Comparison of ENCODE assay signal across 14 mouse cellular contexts in genomic region chr10:80816303-80816702, GRCm38 (mm10). TPM values are rescaled to one million over a fixed set of nuclear protein-coding genes. Genes with fewer than 3 reads are reported as not detected.
"Had no signal": no experiment of that assay in that cellular context is flagged by ENCODE, and none has a peak within 500 bp of the region (broad histone marks: within the 10 kb centered on the region; RNA-seq: fewer than 3 reads in every experiment).

No protein-coding gene starts in this region.

RNA-seq across cellular contexts. Expression of gene Jsrp1, which starts 3.0 kb away (rescaled TPM):
- total RNA-seq: heart, postnatal 14 days; hindbrain, postnatal 0 days had no signal
- polyA plus RNA-seq: inflammation-experienced regulatory T-cells, adult 6 months; large intestine, adult 2 months had no signal

RNA-seq across cellular contexts. Expression of gene Amh, which starts 11.3 kb away (rescaled TPM):
- polyA plus RNA-seq: heart, embryonic 13.5 days; hindbrain, embryonic 11.5 days; hindbrain, embryonic 12.5 days; hindbrain, embryonic 14.5 days; hindbrain, embryonic 16.5 days; hindbrain, postnatal 0 days; inflammation-experienced regulatory T-cells, adult 6 months; intestine, embryonic 14.5 days; intestine, embryonic 15.5 days; intestine, postnatal 0 days; kidney, embryonic 14.5 days; kidney, embryonic 15.5 days had no signal
